Mouse (Mus musculus) R1 (cell line): ENCODE data around the gene Snx27.

ENCODE experiments used
- DNase-seq: peaks from one replicate; pipeline ENCODE4 v3.0.0-alpha.2; 2018; ENCODE audit warnings: low read depth, low spot score

The Snx27 gene

GRCm38 (mm10) chr3:94567242-94567641, 15.3 kb downstream of the Snx27 start:
- no peak for DNase-seq

GRCm38 (mm10) chr3:94565557-94565956, 17.0 kb downstream of the Snx27 start:
- DNase-seq: peak; percentile 37

GRCm38 (mm10) chr3:94565127-94565526, 17.4 kb downstream of the Snx27 start:
- DNase-seq: no peak

GRCm38 (mm10) chr3:94564356-94565010, 18.0 kb downstream of the Snx27 start:
- no peak for DNase-seq

- no peak for DNase-seq
These were observed 19.4 kb downstream of the Snx27 start for GRCm38 (mm10) chr3:94563163-94563562.

GRCm38 (mm10) chr3:94559931-94560429, 22.5 kb downstream of the Snx27 start:
- peak; percentile 22 for DNase-seq

GRCm38 (mm10) chr3:94549041-94549440, 33.5 kb downstream of the Snx27 start:
- DNase-seq: no peak

GRCm38 (mm10) chr3:94537187-94537586, 45.3 kb downstream of the Snx27 start:
- DNase-seq: peak; percentile 27

- peak; percentile 76 for DNase-seq
These were observed 48.5 kb downstream of the Snx27 start for GRCm38 (mm10) chr3:94533968-94534367.

- no peak for DNase-seq
These were observed 55.8 kb downstream of the Snx27 start for GRCm38 (mm10) chr3:94526731-94527130.

- DNase-seq: peak; percentile 34
These were observed 75.9 kb downstream of the Snx27 start for GRCm38 (mm10) chr3:94506664-94507063.

GRCm38 (mm10) chr3:94502243-94502642, 80.3 kb downstream of the Snx27 start:
- peak; percentile 43 for DNase-seq

- DNase-seq: no peak
These were observed 85.4 kb downstream of the Snx27 start for GRCm38 (mm10) chr3:94497162-94497561.

GRCm38 (mm10) chr3:94487581-94487980, 94.9 kb downstream of the Snx27 start:
- no peak for DNase-seq

GRCm38 (mm10) chr3:94485922-94486321, 96.6 kb downstream of the Snx27 start:
- DNase-seq: no peak

- peak; percentile 83 for DNase-seq
These were observed 98.6 kb downstream of the Snx27 start for GRCm38 (mm10) chr3:94483790-94484439.

- no peak for DNase-seq
These were observed 99.6 kb downstream of the Snx27 start for GRCm38 (mm10) chr3:94482764-94483385.

GRCm38 (mm10) chr3:94481429-94481828, 101.1 kb downstream of the Snx27 start:
- no peak for DNase-seq

GRCm38 (mm10) chr3:94480291-94480884, 102.1 kb downstream of the Snx27 start, which contains the start of gene Riiad1:
Gene Riiad1 (minus strand): TSS chr3:94480341.
- no peak for DNase-seq

- peak; percentile 67 for DNase-seq
These were observed 103.0 kb downstream of the Snx27 start for GRCm38 (mm10) chr3:94479564-94479963.

GRCm38 (mm10) chr3:94478591-94479169, 103.8 kb downstream of the Snx27 start:
- no peak for DNase-seq

- peak; percentile 53 for DNase-seq
These were observed 104.5 kb downstream of the Snx27 start, which contains the start of gene Celf3 for GRCm38 (mm10) chr3:94477981-94478422. Gene Celf3 (plus strand): TSS chr3:94478295.
